Mouse (Mus musculus) limb, embryonic 12.5 days (tissue): ENCODE results near the gene Ap1g1. TPM values are rescaled to one million over a fixed set of nuclear protein-coding genes. Genes with fewer than 3 reads are reported as not detected.

Experiments used
- ATAC-seq: fragments of 200-750 bp; cut with Nextera tagmentation; 2 replicates; pipeline ENCODE4 v1.8.0; 2017; ENCODE audit warnings: low read depth, moderate TSS enrichment; ENCODE audit not compliant: insufficient number of reproducible peaks, insufficient read depth, low FRiP score, low TSS enrichment
- H3K27ac ChIP-seq: fragments of 300-500 bp; sonication (generic); 2 replicates; pipeline ENCODE4 v1.5.1; 2016; ENCODE audit warnings: mild to moderate bottlenecking, moderate library complexity
- H3K27me3 ChIP-seq: fragments of 300-500 bp; sonication (generic); 2 replicates; pipeline ENCODE4 v1.6.1; 2016; ENCODE audit warnings: mild to moderate bottlenecking, moderate library complexity
- H3K36me3 ChIP-seq: fragments of 300-500 bp; sonication (generic); 2 replicates; pipeline ENCODE4 v1.6.1; 2016; ENCODE audit warnings: mild to moderate bottlenecking, moderate library complexity
- H3K4me1 ChIP-seq: fragments of 300-500 bp; sonication (generic); replicated peaks from 2 replicates; pipeline ENCODE4 v1.6.1; 2016
- H3K4me2 ChIP-seq: fragments of 300-500 bp; sonication (generic); 2 replicates; pipeline ENCODE4 v1.6.1; 2016; ENCODE audit warnings: mild to moderate bottlenecking, moderate library complexity
- H3K4me3 ChIP-seq: fragments of 300-500 bp; sonication (generic); replicated peaks from 2 replicates; pipeline ENCODE4 v1.5.1; 2016; ENCODE audit warnings: mild to moderate bottlenecking
- H3K9ac ChIP-seq: fragments of 300-500 bp; sonication (generic); replicated peaks from 2 replicates; pipeline ENCODE4 v1.6.1; 2016; ENCODE audit warnings: mild to moderate bottlenecking, moderate library complexity
- H3K9me3 ChIP-seq: fragments of 300-500 bp; sonication (generic); 2 replicates; pipeline ENCODE4 v1.6.1; 2016; ENCODE audit warnings: mild to moderate bottlenecking, moderate library complexity
- WGBS: fragments of 180-500 bp; shearing (Covaris S2); methylation state at CpG from one replicate; pipeline ENCODE4 v1.1.7; 2016; 5-methylcytosine and 5-hydroxymethylcytosine counted together
- polyA plus RNA-seq: library from polyadenylated mRNA; unstranded; fragments of >200 nt; fragmentation: Nextera tagmentation; extraction: Ambion mirVana; gene quantifications from 2 replicates; pipeline ENCODE4 v1.2.1, GENCODE M21; 2016

The Ap1g1 gene
- 51.6 and 56.1 TPM in 2 replicates for polyA plus RNA-seq

- WGBS: under 1% methylated on average over 63 of the region's 64 CpGs
- Histone ChIP-seq H3K9ac (peak within 1 kb of the TSS; percentile 95), H3K27ac (peak within 1 kb of the TSS; percentile 98), H3K9me3 (no peaks in the 10 kb centered on the region), H3K27me3 (peaks cover 12% of the 10 kb centered on the region), H3K36me3 (no peaks in the 10 kb centered on the region), H3K4me1 (peaks cover 14% of the 10 kb centered on the region), H3K4me2 (peak within 1 kb of the TSS; percentile 85), H3K4me3 (peak within 1 kb of the TSS; percentile 98)
- peak; percentile 98 for ATAC-seq
These were observed at the start of gene Ap1g1 for GRCm38 (mm10) chr8:109778280-109778977. TSS of gene Ap1g1 (plus strand) at chr8:109778554.

DNA sequence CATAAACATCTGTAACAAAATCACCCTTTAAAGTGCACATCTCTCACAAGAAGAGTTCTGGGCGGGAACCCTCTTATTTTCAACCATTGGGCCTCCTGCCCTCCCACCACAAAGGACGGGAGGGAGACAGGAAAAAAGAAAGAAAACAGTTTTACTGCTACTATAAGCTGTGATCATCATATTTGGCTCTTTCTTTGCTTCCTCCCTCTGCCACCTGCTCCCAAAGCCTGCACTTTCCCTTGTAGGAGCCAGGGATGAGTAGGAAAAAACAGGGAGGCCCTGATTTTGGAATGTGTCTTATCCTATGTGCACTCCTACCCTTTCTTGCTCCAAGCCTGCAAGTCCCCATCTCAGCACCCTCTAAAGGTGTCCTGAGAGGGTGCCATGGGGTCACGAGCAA, 47.3 kb upstream of the Ap1g1 start:
- ATAC-seq: no peak
- Histone ChIP-seq H3K9ac (no peak overlapping the region), H3K36me3 (peaks cover 82% of the 10 kb centered on the region), H3K4me2 (no peak overlapping the region), H3K9me3 (no peaks in the 10 kb centered on the region), H3K4me1 (peaks cover under 1% of the 10 kb centered on the region; the same call in 1 of the 2 replicates), H3K27me3 (no peaks in the 10 kb centered on the region), H3K27ac (no peak overlapping the region), H3K4me3 (no peak overlapping the region)
- WGBS: 85% methylated on average over 3 of the region's 3 CpGs

DNA sequence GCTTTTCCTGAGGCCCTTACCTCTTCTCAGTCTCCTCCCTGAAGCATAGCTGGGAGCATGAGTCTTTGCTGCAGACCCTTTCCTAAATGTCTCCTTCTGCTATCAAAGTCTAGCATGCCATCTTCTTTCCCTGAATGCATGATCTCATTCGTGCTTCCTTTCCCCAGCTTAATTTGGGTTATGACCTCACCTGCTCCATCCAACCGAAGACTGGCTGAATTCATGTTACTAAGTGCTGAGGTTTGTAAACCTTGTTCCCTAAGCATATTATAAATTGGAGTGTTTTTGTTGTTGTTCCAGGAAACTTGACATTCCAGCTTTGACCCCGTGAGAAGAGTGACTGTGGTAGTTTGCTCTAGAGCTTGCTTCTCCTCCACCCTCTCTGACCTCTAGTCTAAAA, 44.3 kb upstream of the Ap1g1 start:
- Histone ChIP-seq H3K36me3 (peaks cover 57% of the 10 kb centered on the region), H3K4me3 (no peak overlapping the region), H3K9me3 (no peaks in the 10 kb centered on the region), H3K27ac (no peak overlapping the region), H3K27me3 (no peaks in the 10 kb centered on the region), H3K4me2 (no peak overlapping the region), H3K4me1 (peaks cover 8% of the 10 kb centered on the region), H3K9ac (no peak overlapping the region)
- WGBS: 90% methylated on average over 3 of the region's 3 CpGs
- ATAC-seq: no peak

DNA sequence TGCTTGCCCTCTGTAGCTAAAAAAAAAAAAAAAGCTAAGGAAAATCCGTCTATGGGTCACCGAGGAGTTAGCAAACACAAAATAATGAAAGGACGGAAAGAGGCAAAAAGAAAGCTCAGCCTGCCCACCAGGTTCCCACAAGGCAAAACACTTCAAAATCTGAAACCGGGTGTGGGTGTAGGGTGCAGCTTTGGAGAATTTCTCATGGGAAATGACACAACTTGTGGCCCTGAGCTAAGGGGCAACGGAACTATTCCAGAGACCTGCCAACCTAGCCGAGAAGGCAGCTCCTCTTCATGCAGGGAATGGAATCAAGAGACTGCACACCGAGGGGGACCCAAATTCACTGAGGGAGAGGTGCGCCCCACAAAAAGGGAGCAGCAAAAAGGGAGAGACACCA, 41.5 kb upstream of the Ap1g1 start:
- ATAC-seq: no peak
- no peaks in the 10 kb centered on the region for H3K9me3 ChIP-seq
- WGBS: 9% methylated on average over 8 of the region's 8 CpGs

DNA sequence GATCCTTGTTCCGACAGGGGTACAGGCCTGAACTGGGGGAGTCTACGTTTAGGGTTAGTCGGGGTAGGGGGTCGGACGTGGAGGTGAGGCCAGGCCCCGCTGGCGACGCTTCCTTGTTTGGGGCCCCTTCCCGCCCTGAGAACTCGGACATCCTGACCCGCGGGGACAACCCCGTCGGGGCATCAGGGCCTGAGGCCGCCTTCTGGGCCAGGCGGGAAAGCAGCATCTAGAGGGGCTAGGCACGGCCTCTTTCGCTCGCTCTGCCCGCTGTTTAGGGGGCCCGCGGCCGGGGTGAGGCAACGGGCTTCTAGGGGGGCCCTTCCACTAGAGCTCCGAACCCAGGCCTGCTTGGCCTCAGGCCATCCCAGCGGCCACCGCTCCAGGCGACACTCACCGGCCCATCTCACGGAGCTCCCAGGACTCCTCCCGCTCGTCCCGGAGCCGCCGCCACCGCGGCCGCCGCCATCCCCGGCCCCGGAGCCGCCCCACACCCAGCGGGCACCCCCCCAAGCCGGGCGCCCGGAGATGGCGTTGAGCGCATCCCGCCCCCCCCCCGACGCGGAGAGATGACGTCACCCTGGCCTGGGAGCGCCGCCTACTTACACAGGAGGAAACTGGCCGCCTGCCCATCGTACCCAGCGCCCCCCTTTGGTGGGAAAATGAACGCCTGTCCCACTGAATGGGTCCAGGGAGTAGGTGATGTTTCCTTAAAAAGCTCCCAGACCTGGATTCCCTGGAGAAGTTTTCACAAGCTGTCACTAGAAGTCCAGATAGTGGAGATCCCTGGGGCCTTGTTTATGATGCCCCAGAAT, 40.9 kb upstream of the Ap1g1 start, which contains the start of gene Atxn1l:
Gene Atxn1l (minus strand): TSS at position 503 of the 812 bp plus-strand sequence.
- peaks cover 8% of the 10 kb centered on the region for H3K4me1 ChIP-seq
- no peaks in the 10 kb centered on the region for H3K27me3 ChIP-seq
- H3K4me2 ChIP-seq: peak within 1 kb of the TSS; percentile 94
- under 1% methylated on average over 59 of the region's 59 CpGs for WGBS
- ATAC-seq: peak; percentile 66; the same call in 1 of the 2 replicates
- H3K36me3 ChIP-seq: peaks cover 24% of the 10 kb centered on the region
- peak within 1 kb of the TSS; percentile 98 for H3K4me3 ChIP-seq
- H3K9ac ChIP-seq: peak within 1 kb of the TSS; percentile 99
- no peaks in the 10 kb centered on the region for H3K9me3 ChIP-seq
- peak within 1 kb of the TSS; percentile 67; the same call in 1 of the 2 replicates for H3K27ac ChIP-seq

More for the DNA sequence above, 41.5 kb upstream of the Ap1g1 start:
- Histone ChIP-seq H3K36me3 (peaks cover 31% of the 10 kb centered on the region), H3K4me2 (peak overlapping the region; percentile 94), H3K4me3 (peak overlapping the region; percentile 98), H3K27ac (no peak overlapping the region), H3K27me3 (no peaks in the 10 kb centered on the region), H3K9ac (peak overlapping the region; percentile 99), H3K4me1 (peaks cover 8% of the 10 kb centered on the region)

GRCm38 (mm10) chr8:109738049-109738380, 40.3 kb upstream of the Ap1g1 start:
- H3K4me1 ChIP-seq: peaks cover 8% of the 10 kb centered on the region
- no peak overlapping the region for H3K27ac ChIP-seq
- peak overlapping the region; percentile 98 for H3K4me3 ChIP-seq
- 0 out of 2 replicates have a peak overlapping the region, but pooled peaks have one; percentile 99 for H3K9ac ChIP-seq
- H3K36me3 ChIP-seq: peaks cover 19% of the 10 kb centered on the region
- H3K27me3 ChIP-seq: no peaks in the 10 kb centered on the region
- peak overlapping the region; percentile 94 for H3K4me2 ChIP-seq
- ATAC-seq: no peak
- H3K9me3 ChIP-seq: no peaks in the 10 kb centered on the region
- WGBS: 88% methylated on average over 1 of the region's 1 CpGs

- H3K36me3 ChIP-seq: no peaks in the 10 kb centered on the region
- H3K4me1 ChIP-seq: no peaks in the 10 kb centered on the region
- 86% methylated on average over 11 of the region's 12 CpGs for WGBS
- no peaks in the 10 kb centered on the region for H3K27me3 ChIP-seq
- H3K4me3 ChIP-seq: no peak overlapping the region
- no peak overlapping the region for H3K4me2 ChIP-seq
- ATAC-seq: no peak
- no peak overlapping the region for H3K27ac ChIP-seq
- H3K9ac ChIP-seq: no peak overlapping the region
- no peaks in the 10 kb centered on the region for H3K9me3 ChIP-seq
These were observed 30.7 kb upstream of the Ap1g1 start for GRCm38 (mm10) chr8:109747468-109748199.

DNA sequence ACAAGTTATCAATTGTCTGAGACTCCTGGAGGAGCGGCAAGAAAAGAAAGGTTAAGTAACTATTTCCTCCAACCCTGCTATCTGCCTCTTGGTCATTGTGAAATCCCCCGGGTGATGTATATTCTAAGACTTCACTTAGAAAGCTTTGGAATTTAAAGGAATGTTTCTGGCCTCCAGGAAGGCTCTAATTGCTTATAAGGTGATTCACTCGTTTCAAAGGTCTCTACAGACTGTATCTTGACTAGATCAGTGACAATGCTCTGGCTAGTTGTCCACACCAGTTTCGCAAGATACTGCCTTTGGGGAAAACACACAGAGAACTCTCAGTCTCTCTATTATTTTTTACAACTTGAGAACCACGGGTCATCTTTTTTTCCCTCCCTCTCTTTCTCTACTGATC, 28.1 kb upstream of the Ap1g1 start:
- WGBS: 66% methylated on average over 5 of the region's 5 CpGs
- H3K27me3 ChIP-seq: no peaks in the 10 kb centered on the region
- H3K36me3 ChIP-seq: no peaks in the 10 kb centered on the region
- no peak overlapping the region for H3K27ac ChIP-seq
- no peaks in the 10 kb centered on the region for H3K4me1 ChIP-seq
- no peaks in the 10 kb centered on the region for H3K9me3 ChIP-seq
- no peak overlapping the region for H3K4me2 ChIP-seq
- ATAC-seq: no peak
- no peak overlapping the region for H3K4me3 ChIP-seq
- H3K9ac ChIP-seq: no peak overlapping the region

DNA sequence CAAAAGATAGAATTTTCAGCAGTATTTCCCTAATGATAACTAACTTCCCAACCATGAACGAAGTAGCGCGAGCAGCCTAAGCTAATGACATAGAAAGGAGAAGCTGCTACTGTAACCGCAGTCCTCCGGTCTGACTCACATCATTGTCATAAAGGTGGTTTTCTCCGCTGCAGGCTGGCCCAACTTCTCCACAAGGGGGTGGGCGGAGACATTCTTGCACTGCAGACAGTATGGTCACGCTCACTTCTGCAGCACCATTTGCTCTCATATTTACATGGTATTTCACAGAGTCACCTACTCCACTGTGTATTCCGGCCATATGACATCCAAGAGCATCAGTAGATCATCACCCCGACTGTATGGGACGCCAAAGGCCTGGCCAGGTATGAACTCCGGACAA, 27.7 kb upstream of the Ap1g1 start:
- WGBS: 76% methylated on average over 12 of the region's 12 CpGs
- Histone ChIP-seq H3K4me3 (no peak overlapping the region), H3K9me3 (no peaks in the 10 kb centered on the region), H3K36me3 (no peaks in the 10 kb centered on the region), H3K27ac (no peak overlapping the region), H3K4me2 (no peak overlapping the region), H3K9ac (no peak overlapping the region), H3K27me3 (no peaks in the 10 kb centered on the region), H3K4me1 (no peaks in the 10 kb centered on the region)
- no peak for ATAC-seq

- Histone ChIP-seq H3K4me3 (no peak overlapping the region), H3K27ac (no peak overlapping the region), H3K9me3 (no peaks in the 10 kb centered on the region), H3K4me1 (no peaks in the 10 kb centered on the region), H3K27me3 (no peaks in the 10 kb centered on the region), H3K36me3 (no peaks in the 10 kb centered on the region), H3K9ac (no peak overlapping the region), H3K4me2 (no peak overlapping the region)
- ATAC-seq: no peak
- WGBS: 88% methylated on average over 20 of the region's 20 CpGs
These were observed 26.4 kb upstream of the Ap1g1 start for GRCm38 (mm10) chr8:109751731-109752485.
